Mouse (Mus musculus): ENCODE results near the gene Zfp174. TPM values are rescaled to one million over a fixed set of nuclear protein-coding genes. Genes with fewer than 3 reads are reported as not detected.
A peak's percentile ranks its signal among the peaks of the same experiment; 100 is the strongest.
"Not testable (repeated sequence)": the region's sequence is repeated elsewhere in the genome, so short reads cannot be mapped to it uniquely, and the experiment has no call there.

Zfp174 gene
- polyA plus RNA-seq, 1 experiment from 2014 or later = 1.9 TPM

- Histone ChIP-seq H3K4me2 (replicated peaks) (no peak overlapping the region), H3K36me3 (no peaks in the 10 kb centered on the region), H3K9me3 (no peaks in the 10 kb centered on the region), H3K9ac (no peak overlapping the region), H3K27me3 (no peaks in the 10 kb centered on the region), H3K4me1 (peaks cover 7% of the 10 kb centered on the region), H3K27ac (no peak overlapping the region), H3K4me3 (no peak overlapping the region)
- no peak for ATAC-seq (ENCODE audit: insufficient number of reproducible peaks, insufficient read depth, low FRiP score, low TSS enrichment)
- 71% methylated on average over 3 of the region's 3 CpGs for WGBS
Measured at GRCm38 (mm10) chr16:3848416-3848815, 1.3 kb downstream of the Zfp174 start.

- not testable (repeated sequence) for H3K4me3 ChIP-seq; H3K4me2 ChIP-seq (replicated peaks); H3K36me3 ChIP-seq; H3K4me1 ChIP-seq; H3K9me3 ChIP-seq; H3K9ac ChIP-seq; H3K27me3 ChIP-seq; H3K27ac ChIP-seq; ATAC-seq (ENCODE audit: insufficient number of reproducible peaks, insufficient read depth, low FRiP score, low TSS enrichment)
- 85% methylated on average over 13 of the region's 13 CpGs for WGBS
Measured at GRCm38 (mm10) chr16:3851301-3851700, 4.2 kb downstream of the Zfp174 start.

- H3K36me3 ChIP-seq = no peaks in the 10 kb centered on the region
- H3K4me3 ChIP-seq = no peak overlapping the region
- H3K9me3 ChIP-seq = no peaks in the 10 kb centered on the region
- H3K4me1 ChIP-seq = peaks cover 5% of the 10 kb centered on the region
- no peak overlapping the region for H3K27ac ChIP-seq
- H3K27me3 ChIP-seq = no peaks in the 10 kb centered on the region
- no peak overlapping the region for H3K4me2 ChIP-seq (replicated peaks)
- no peak for ATAC-seq (ENCODE audit: insufficient number of reproducible peaks, insufficient read depth, low FRiP score, low TSS enrichment)
- H3K9ac ChIP-seq = no peak overlapping the region
- WGBS = 19% methylated on average over 12 of the region's 12 CpGs
Measured at GRCm38 (mm10) chr16:3852586-3852985, 5.5 kb downstream of the Zfp174 start.

- no peaks in the 10 kb centered on the region for H3K4me1 ChIP-seq
- H3K9me3 ChIP-seq = no peaks in the 10 kb centered on the region
- no peak overlapping the region for H3K9ac ChIP-seq
- H3K36me3 ChIP-seq = no peaks in the 10 kb centered on the region
- WGBS = 63% methylated on average over 11 of the region's 11 CpGs
- no peaks in the 10 kb centered on the region for H3K27me3 ChIP-seq
- no peak overlapping the region for H3K27ac ChIP-seq
- H3K4me3 ChIP-seq = no peak overlapping the region
- no peak for ATAC-seq (ENCODE audit: insufficient number of reproducible peaks, insufficient read depth, low FRiP score, low TSS enrichment)
- no peak overlapping the region for H3K4me2 ChIP-seq (replicated peaks)
Measured at GRCm38 (mm10) chr16:3854437-3855182, 7.5 kb downstream of the Zfp174 start.

GRCm38 (mm10) chr16:3855776-3856175 is 8.7 kb downstream of the Zfp174 start:
- 79% methylated on average over 1 of the region's 1 CpGs for WGBS
- Histone ChIP-seq H3K36me3 (0 out of 2 replicates have a peak, but pooled peaks cover 4% of the 10 kb centered on the region), H3K4me2 (replicated peaks) (no peak overlapping the region), H3K4me3 (no peak overlapping the region), H3K9me3 (no peaks in the 10 kb centered on the region), H3K9ac (no peak overlapping the region), H3K27me3 (no peaks in the 10 kb centered on the region), H3K27ac (no peak overlapping the region), H3K4me1 (no peaks in the 10 kb centered on the region)
- ATAC-seq (ENCODE audit: insufficient number of reproducible peaks, insufficient read depth, low FRiP score, low TSS enrichment) = no peak

- Histone ChIP-seq H3K36me3 (peaks cover 16% of the 10 kb centered on the region), H3K4me2 (replicated peaks) (no peak overlapping the region), H3K4me1 (no peaks in the 10 kb centered on the region), H3K27me3 (no peaks in the 10 kb centered on the region), H3K4me3 (no peak overlapping the region), H3K27ac (no peak overlapping the region), H3K9me3 (no peaks in the 10 kb centered on the region), H3K9ac (no peak overlapping the region)
- ATAC-seq (ENCODE audit: insufficient number of reproducible peaks, insufficient read depth, low FRiP score, low TSS enrichment) = no peak
- WGBS = 90% methylated on average over 4 of the region's 4 CpGs
Measured at GRCm38 (mm10) chr16:3859254-3859653, 12.2 kb downstream of the Zfp174 start.

- H3K9me3 ChIP-seq = no peaks in the 10 kb centered on the region
- ATAC-seq (ENCODE audit: insufficient number of reproducible peaks, insufficient read depth, low FRiP score, low TSS enrichment) = peak; percentile 8; the same call in 1 of the 2 replicates
- H3K9ac ChIP-seq = peak overlapping the region; percentile 53
- WGBS = 2% methylated on average over 16 of the region's 16 CpGs
- H3K36me3 ChIP-seq = peaks cover 13% of the 10 kb centered on the region; the same call in 1 of the 2 replicates
- peak overlapping the region; percentile 53 for H3K4me3 ChIP-seq
- no peak overlapping the region for H3K27ac ChIP-seq
- H3K4me2 ChIP-seq (replicated peaks) = peak overlapping the region; percentile 78
- H3K27me3 ChIP-seq = no peaks in the 10 kb centered on the region
- 0 out of 2 replicates have a peak, but pooled peaks cover 6% of the 10 kb centered on the region for H3K4me1 ChIP-seq
Measured at GRCm38 (mm10) chr16:3871815-3872214, 24.7 kb downstream of the Zfp174 start.

GRCm38 (mm10) chr16:3872216-3873047 is 25.4 kb downstream of the Zfp174 start, which contains the start of gene Naa60:
TSS of gene Naa60 (plus strand) at chr16:3872375.
- peak within 1 kb of the TSS; percentile 53 for H3K4me3 ChIP-seq
- H3K4me1 ChIP-seq = 0 out of 2 replicates have a peak, but pooled peaks cover 6% of the 10 kb centered on the region
- peak within 1 kb of the TSS; percentile 53 for H3K9ac ChIP-seq
- WGBS = 7% methylated on average over 47 of the region's 47 CpGs
- no peak within 1 kb of the TSS for H3K27ac ChIP-seq
- peak within 1 kb of the TSS; percentile 78 for H3K4me2 ChIP-seq (replicated peaks)
- H3K36me3 ChIP-seq = 0 out of 2 replicates have a peak, but pooled peaks cover 10% of the 10 kb centered on the region
- peak; percentile 97 for ATAC-seq (ENCODE audit: insufficient number of reproducible peaks, insufficient read depth, low FRiP score, low TSS enrichment)
- no peaks in the 10 kb centered on the region for H3K9me3 ChIP-seq
- no peaks in the 10 kb centered on the region for H3K27me3 ChIP-seq

- H3K4me1 ChIP-seq = 0 out of 2 replicates have a peak, but pooled peaks cover 6% of the 10 kb centered on the region
- no peaks in the 10 kb centered on the region for H3K9me3 ChIP-seq
- no peak overlapping the region for H3K9ac ChIP-seq
- peaks cover 6% of the 10 kb centered on the region; the same call in 1 of the 2 replicates for H3K36me3 ChIP-seq
- H3K4me3 ChIP-seq = no peak overlapping the region
- 94% methylated on average over 4 of the region's 4 CpGs for WGBS
- no peak for ATAC-seq (ENCODE audit: insufficient number of reproducible peaks, insufficient read depth, low FRiP score, low TSS enrichment)
- H3K27me3 ChIP-seq = no peaks in the 10 kb centered on the region
- no peak overlapping the region for H3K4me2 ChIP-seq (replicated peaks)
- H3K27ac ChIP-seq = no peak overlapping the region
Measured at GRCm38 (mm10) chr16:3876346-3876745, 29.3 kb downstream of the Zfp174 start.

GRCm38 (mm10) chr16:3884201-3885064 is 37.4 kb downstream of the Zfp174 start, which contains the start of the genes Zfp597 and Gm20695:
TSS of gene Zfp597 (minus strand) at chr16:3884561.
TSS of gene Gm20695 (plus strand) at chr16:3884648.
- peaks cover 4% of the 10 kb centered on the region; the same call in 1 of the 2 replicates for H3K36me3 ChIP-seq
- ATAC-seq (ENCODE audit: insufficient number of reproducible peaks, insufficient read depth, low FRiP score, low TSS enrichment) = peak; percentile 97

More at GRCm38 (mm10) chr16:3884201-3885064, 37.4 kb downstream of the Zfp174 start, which contains the start of the genes Zfp597 and Gm20695:
- Histone ChIP-seq H3K27ac (peak within 1 kb of the TSS; percentile 90), H3K9ac (peak within 1 kb of the TSS; percentile 82), H3K4me1 (peaks cover 12% of the 10 kb centered on the region), H3K9me3 (no peaks in the 10 kb centered on the region), H3K4me3 (peak within 1 kb of the TSS; percentile 87), H3K27me3 (no peaks in the 10 kb centered on the region), H3K4me2 (replicated peaks) (peak within 1 kb of the TSS; percentile 62)
- WGBS = 1% methylated on average over 87 of the region's 88 CpGs

Measured in embryonic facial prominence, embryonic 12.5 days (tissue).